Comparison of ENCODE assay signal across 8 mouse cellular contexts in the genomic region with DNA sequence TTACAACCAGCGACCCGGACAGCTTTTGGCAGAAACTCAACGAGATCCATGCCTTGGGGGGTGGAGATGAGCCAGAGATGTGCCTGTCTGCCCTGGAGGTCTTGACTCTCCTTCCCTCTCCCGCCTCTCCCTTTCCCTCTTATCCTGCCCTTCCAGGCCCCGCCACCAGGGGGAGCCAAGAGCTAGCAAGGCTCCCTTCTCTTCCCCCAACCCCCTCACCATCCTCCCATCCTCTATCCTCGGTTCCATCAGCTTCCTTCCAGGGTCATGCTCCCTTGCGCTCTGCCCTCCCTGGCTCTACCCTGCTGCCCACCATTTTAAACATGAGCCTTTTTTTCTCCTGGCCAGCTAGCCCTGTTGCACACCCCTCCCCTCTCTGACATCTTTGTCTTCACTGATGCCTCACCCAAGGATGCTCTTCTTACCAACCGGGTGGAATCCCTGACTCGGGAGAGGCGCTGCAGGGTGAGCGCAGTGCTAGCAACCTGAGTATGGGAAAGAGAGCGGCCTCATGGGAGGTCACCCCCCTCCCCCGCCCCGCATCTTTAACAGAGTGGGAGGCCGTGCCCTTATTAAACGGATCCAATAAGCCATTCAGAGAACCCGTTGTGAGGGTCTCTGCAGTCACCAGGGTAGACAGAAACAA. TPM values are rescaled to one million over a fixed set of nuclear protein-coding genes. Genes with fewer than 3 reads are reported as not detected.
DNase-seq lines count a peak whose midpoint lies in the region; ATAC-seq and TF ChIP-seq lines count a peak whose summit lies in the region.

No protein-coding gene starts in this region.

- H3K4me2 ChIP-seq in hindbrain, postnatal 0 days (ENCODE audit: low read depth, low read length) = 0 out of 2 replicates have a peak overlapping the region, but pooled peaks have one; percentile 17

- peak overlapping the region; percentile 73 for H3K27ac ChIP-seq in gastrocnemius, adult 2 months
- no peak overlapping the region for H3K27ac ChIP-seq in hindbrain, postnatal 0 days

- intact Hi-C loops in gastrocnemius, adult 2 months (cut with DNase I) = loop anchor here (2.0 to 10.0 kb wide), 4 partner anchors 38 to 214 kb away; partner anchors contain the start of genes Abhd16a, Atp6v1g2, Ddah2 and Ly6g6f

- ATAC-seq in hindbrain, postnatal 0 days = peak; percentile 75

- no peaks in the 10 kb centered on the region for H3K36me3 ChIP-seq in hindbrain, postnatal 0 days (ENCODE audit: insufficient read depth, low read length)
- peaks cover 16% of the 10 kb centered on the region for H3K36me3 ChIP-seq in megakaryocyte, embryonic 14.5 days (replicated peaks; ENCODE audit: low read length)

- no peak; the same call in 1 of the 2 replicates for TF ChIP-seq CTCF in gastrocnemius, adult 2 months (IDR thresholded peaks at IDR 0.05)
- peak; percentile 98 for TF ChIP-seq CTCF in hindbrain, postnatal 0 days (IDR thresholded peaks at IDR 0.05; ENCODE audit: low read depth)

- H3K4me3 ChIP-seq in gastrocnemius, adult 2 months = peak overlapping the region; percentile 46
- H3K4me3 ChIP-seq in hindbrain, postnatal 0 days (ENCODE audit: low read length) = no peak overlapping the region
- peak overlapping the region; percentile 85 for H3K4me3 ChIP-seq in megakaryocyte, embryonic 14.5 days (replicated peaks)

- peak; percentile 90 for DNase-seq in ZHBTc4 (ENCODE audit: low read depth, low spot score)
- DNase-seq in cerebellum, postnatal 4 days (ENCODE audit: low spot score in 2 of 2) = peak; percentile 80 to 96
- DNase-seq in gastrocnemius, adult 2 months = peak; percentile 91
- peak; percentile 81 for DNase-seq in hindbrain, postnatal 0 days (ENCODE audit: low spot score)
- DNase-seq in left cerebral cortex, adult 8-10 months (ENCODE audit: low spot score in 2 of 2) = peak; percentile 57 to 95
- peak; percentile 73 for DNase-seq in right cerebral cortex, postnatal 25 days
- peak; percentile 75 to 87 for DNase-seq in urinary bladder, postnatal 36 days (ENCODE audit: low spot score in 2 of 2)

- peaks cover 6% of the 10 kb centered on the region for H3K4me1 ChIP-seq in hindbrain, postnatal 0 days (ENCODE audit: insufficient read depth, low read length)
- peaks cover 86% of the 10 kb centered on the region for H3K4me1 ChIP-seq in megakaryocyte, embryonic 14.5 days

- H3K9ac ChIP-seq in hindbrain, postnatal 0 days (replicated peaks; ENCODE audit: low read length) = no peak overlapping the region

- no peaks in the 10 kb centered on the region for H3K27me3 ChIP-seq in hindbrain, postnatal 0 days (ENCODE audit: insufficient read depth, low read length)
- H3K27me3 ChIP-seq in megakaryocyte, embryonic 14.5 days (replicated peaks) = peaks cover 15% of the 10 kb centered on the region

- WGBS in hindbrain, postnatal 0 days = 6% methylated on average over 17 of the region's 17 CpGs

- no peaks in the 10 kb centered on the region for H3K9me3 ChIP-seq in hindbrain, postnatal 0 days (ENCODE audit: low read length)
- no peaks in the 10 kb centered on the region for H3K9me3 ChIP-seq in megakaryocyte, embryonic 14.5 days

RNA-seq across cellular contexts. Expression of gene Vwa7, which starts 4.9 kb away (rescaled TPM):
- 10 to 100 TPM in 1 of 2 experiments, 1 to 10 TPM in 1; 7.8 to 14.4 TPM for total RNA-seq in gastrocnemius, adult 2 months (2021)
- total RNA-seq in hindbrain, postnatal 0 days (2014; rRNA removed) = 0.68 and 1.2 TPM in 2 replicates
- 0.11 and 0.18 TPM in 2 replicates for polyA plus RNA-seq in hindbrain, postnatal 0 days (2015; fragmentation: Nextera tagmentation; extraction: Ambion mirVana)
- total RNA-seq in left cerebral cortex, adult 8-10 months (2022) = 1 to 10 TPM in 3 of 4 experiments, under 1 TPM in 1; 0.95 to 1.5 (median 1.3) TPM
- polyA plus RNA-seq in megakaryocyte, embryonic 14.5 days (2012; ENCODE audit: insufficient read depth, low replicate concordance) = 0.38 and 0.40 TPM in 2 replicates

RNA-seq across cellular contexts. Expression of gene Sapcd1, which starts 6.5 kb away (rescaled TPM):
- not detected for total RNA-seq in gastrocnemius, adult 2 months (2021)
- 0.65 and 2.1 TPM in 2 replicates for total RNA-seq in hindbrain, postnatal 0 days (2014; rRNA removed)
- polyA plus RNA-seq in hindbrain, postnatal 0 days (2015; fragmentation: Nextera tagmentation; extraction: Ambion mirVana) = 2.4 and 2.7 TPM in 2 replicates
- total RNA-seq in left cerebral cortex, adult 8-10 months (2022) = under 1 TPM in 2 of 4 experiments, not detected in 2; 0.59 to 0.67 TPM
- polyA plus RNA-seq in megakaryocyte, embryonic 14.5 days (2012; ENCODE audit: insufficient read depth, low replicate concordance) = 4.1 and 5.4 TPM in 2 replicates

RNA-seq across cellular contexts. Expression of gene Vars, which starts 20.5 kb away (rescaled TPM):
- total RNA-seq in gastrocnemius, adult 2 months (2021) = 10 to 100 TPM; 31.0 to 35.2 TPM
- 128 TPM in 2 replicates for total RNA-seq in hindbrain, postnatal 0 days (2014; rRNA removed)
- 39.9 and 41.7 TPM in 2 replicates for polyA plus RNA-seq in hindbrain, postnatal 0 days (2015; fragmentation: Nextera tagmentation; extraction: Ambion mirVana)
- 10 to 100 TPM; 43.5 to 53.0 (median 48.2) TPM for total RNA-seq in left cerebral cortex, adult 8-10 months (2022)
- polyA plus RNA-seq in megakaryocyte, embryonic 14.5 days (2012; ENCODE audit: insufficient read depth, low replicate concordance) = 188 and 650 TPM in 2 replicates

RNA-seq across cellular contexts. Expression of gene Msh5, which starts 25.3 kb away (rescaled TPM):
- total RNA-seq in gastrocnemius, adult 2 months (2021) = not detected
- total RNA-seq in hindbrain, postnatal 0 days (2014; rRNA removed) = 1.1 and 6.4 TPM in 2 replicates
- polyA plus RNA-seq in hindbrain, postnatal 0 days (2015; fragmentation: Nextera tagmentation; extraction: Ambion mirVana) = 2.2 and 3.1 TPM in 2 replicates
- total RNA-seq in left cerebral cortex, adult 8-10 months (2022) = 1 to 10 TPM in 1 of 4 experiments, under 1 TPM in 2, not detected in 1; 0.34 to 1.2 (median 0.78) TPM
- 10.5 and 10.9 TPM in 2 replicates for polyA plus RNA-seq in megakaryocyte, embryonic 14.5 days (2012; ENCODE audit: insufficient read depth, low replicate concordance)

RNA-seq across cellular contexts. Expression of gene Clic1, which starts 28.5 kb away (rescaled TPM):
- 10 to 100 TPM in 1 of 2 experiments, 1 to 10 TPM in 1; 7.2 to 11.3 TPM for total RNA-seq in gastrocnemius, adult 2 months (2021)
- total RNA-seq in hindbrain, postnatal 0 days (2014; rRNA removed) = 56.9 and 59.5 TPM in 2 replicates
- 81.9 and 88.5 TPM in 2 replicates for polyA plus RNA-seq in hindbrain, postnatal 0 days (2015; fragmentation: Nextera tagmentation; extraction: Ambion mirVana)
- total RNA-seq in left cerebral cortex, adult 8-10 months (2022) = 10 to 100 TPM; 10.2 to 18.3 (median 11.8) TPM
- polyA plus RNA-seq in megakaryocyte, embryonic 14.5 days (2012; ENCODE audit: insufficient read depth, low replicate concordance) = 244 and 373 TPM in 2 replicates
